Mouse (Mus musculus) spleen, postnatal 4 days (tissue): ENCODE data around the gene Naa25.
A peak's percentile ranks its signal among the peaks of the same experiment; 100 is the strongest.

Source experiments
- DNase-seq, 2 experiments: peaks; one replicate each; pipeline ENCODE4 v3.0.0; 2022; ENCODE audit warnings: low spot score in 2 of 2

Gene Naa25

GRCm38 (mm10) chr5:121393402-121393801 lies 4.3 kb upstream of the Naa25 start:
- no peak for DNase-seq

GRCm38 (mm10) chr5:121395621-121396020 lies 2.1 kb upstream of the Naa25 start:
- no peak for DNase-seq

- no peak for DNase-seq
These were observed 619 bp downstream of the Naa25 start for GRCm38 (mm10) chr5:121398146-121398964.

- DNase-seq: no peak
These were observed 1.3 kb downstream of the Naa25 start for GRCm38 (mm10) chr5:121398965-121399462.

GRCm38 (mm10) chr5:121399540-121399939 lies 1.8 kb downstream of the Naa25 start:
- DNase-seq: no peak

- no peak for DNase-seq
These were observed 2.3 kb downstream of the Naa25 start for GRCm38 (mm10) chr5:121400064-121400463.

GRCm38 (mm10) chr5:121400849-121401248 lies 3.1 kb downstream of the Naa25 start:
- no peak for DNase-seq

GRCm38 (mm10) chr5:121407856-121408255 lies 10.1 kb downstream of the Naa25 start:
- DNase-seq: no peak

- no peak for DNase-seq
These were observed 13.2 kb downstream of the Naa25 start for GRCm38 (mm10) chr5:121410975-121411374.

- DNase-seq: no peak
These were observed 23.0 kb downstream of the Naa25 start for GRCm38 (mm10) chr5:121420721-121421120.

GRCm38 (mm10) chr5:121422787-121423186 lies 25.1 kb downstream of the Naa25 start:
- no peak for DNase-seq

- DNase-seq: no peak
These were observed 25.6 kb downstream of the Naa25 start for GRCm38 (mm10) chr5:121423297-121423696.

- no peak for DNase-seq
These were observed 31.2 kb downstream of the Naa25 start for GRCm38 (mm10) chr5:121428954-121429353.

GRCm38 (mm10) chr5:121438131-121438530 lies 40.4 kb downstream of the Naa25 start:
- DNase-seq: no peak

GRCm38 (mm10) chr5:121438756-121439155 lies 41.0 kb downstream of the Naa25 start:
- no peak for DNase-seq

- DNase-seq: peak; percentile 67 to 78
These were observed 45.8 kb downstream of the Naa25 start for GRCm38 (mm10) chr5:121443548-121443947.

GRCm38 (mm10) chr5:121444870-121445269 lies 47.1 kb downstream of the Naa25 start:
- peak in 1 of 2 experiments; percentile 61 for DNase-seq

GRCm38 (mm10) chr5:121448450-121448849 lies 50.7 kb downstream of the Naa25 start:
- DNase-seq: peak in 1 of 2 experiments; percentile 37

- DNase-seq: peak; percentile 76 to 87
These were observed 52.2 kb downstream of the Naa25 start for GRCm38 (mm10) chr5:121449976-121450375.

GRCm38 (mm10) chr5:121450476-121450875 lies 52.7 kb downstream of the Naa25 start:
- no peak for DNase-seq

GRCm38 (mm10) chr5:121451203-121451602 lies 53.5 kb downstream of the Naa25 start:
- DNase-seq: peak in 1 of 2 experiments; percentile 42

- peak; percentile 58 to 79 for DNase-seq
These were observed 53.9 kb downstream of the Naa25 start, which contains the start of gene Tmem116 for GRCm38 (mm10) chr5:121451644-121452025. TSS of gene Tmem116 (plus strand) at chr5:121451893.
